Mouse (Mus musculus) hindbrain, embryonic 10.5 days (tissue): ENCODE data around the gene Pcx. TPM values are rescaled to one million over a fixed set of nuclear protein-coding genes. Genes with fewer than 3 reads are reported as not detected.
A peak's percentile ranks its signal among the peaks of the same experiment; 100 is the strongest.

Experiments
- DNase-seq: peaks from one replicate; pipeline ENCODE4 v3.0.0-alpha.2; 2017; ENCODE audit warnings: low spot score
- H3K27ac ChIP-seq: fragments of 300-500 bp; sonication (generic); 2 replicates; pipeline ENCODE4 v1.5.1; 2016; ENCODE audit warnings: mild to moderate bottlenecking, moderate library complexity
- H3K27me3 ChIP-seq: fragments of 300-500 bp; sonication (generic); 2 replicates; pipeline ENCODE4 v1.6.1; 2016; ENCODE audit warnings: mild to moderate bottlenecking; ENCODE audit not compliant: poor library complexity, insufficient read depth, severe bottlenecking
- H3K36me3 ChIP-seq: fragments of 300-500 bp; sonication (generic); 2 replicates; pipeline ENCODE4 v1.6.1; 2016; ENCODE audit warnings: mild to moderate bottlenecking, moderate library complexity
- H3K4me1 ChIP-seq: fragments of 300-500 bp; sonication (generic); replicated peaks from 2 replicates; pipeline ENCODE4 v1.6.1; 2016; ENCODE audit warnings: mild to moderate bottlenecking
- H3K4me3 ChIP-seq: fragments of 300-500 bp; sonication (generic); 2 replicates; pipeline ENCODE4 v1.5.1; 2016; ENCODE audit warnings: mild to moderate bottlenecking, moderate library complexity
- H3K9me3 ChIP-seq: fragments of 300-500 bp; sonication (generic); 2 replicates; pipeline ENCODE4 v1.6.1; 2016; ENCODE audit warnings: mild to moderate bottlenecking, moderate library complexity
- WGBS: fragments of 180-500 bp; shearing (Covaris S2); methylation state at CpG from one replicate; pipeline ENCODE4 v1.1.7; 2016; 5-methylcytosine and 5-hydroxymethylcytosine counted together
- polyA plus RNA-seq: library from polyadenylated mRNA; unstranded; fragments of >200 nt; fragmentation: Nextera tagmentation; extraction: Ambion mirVana; gene quantifications from 2 replicates; pipeline ENCODE4 v1.2.1, GENCODE M21; 2016

Gene Pcx
- polyA plus RNA-seq = 23.1 and 25.5 TPM in 2 replicates

DNA sequence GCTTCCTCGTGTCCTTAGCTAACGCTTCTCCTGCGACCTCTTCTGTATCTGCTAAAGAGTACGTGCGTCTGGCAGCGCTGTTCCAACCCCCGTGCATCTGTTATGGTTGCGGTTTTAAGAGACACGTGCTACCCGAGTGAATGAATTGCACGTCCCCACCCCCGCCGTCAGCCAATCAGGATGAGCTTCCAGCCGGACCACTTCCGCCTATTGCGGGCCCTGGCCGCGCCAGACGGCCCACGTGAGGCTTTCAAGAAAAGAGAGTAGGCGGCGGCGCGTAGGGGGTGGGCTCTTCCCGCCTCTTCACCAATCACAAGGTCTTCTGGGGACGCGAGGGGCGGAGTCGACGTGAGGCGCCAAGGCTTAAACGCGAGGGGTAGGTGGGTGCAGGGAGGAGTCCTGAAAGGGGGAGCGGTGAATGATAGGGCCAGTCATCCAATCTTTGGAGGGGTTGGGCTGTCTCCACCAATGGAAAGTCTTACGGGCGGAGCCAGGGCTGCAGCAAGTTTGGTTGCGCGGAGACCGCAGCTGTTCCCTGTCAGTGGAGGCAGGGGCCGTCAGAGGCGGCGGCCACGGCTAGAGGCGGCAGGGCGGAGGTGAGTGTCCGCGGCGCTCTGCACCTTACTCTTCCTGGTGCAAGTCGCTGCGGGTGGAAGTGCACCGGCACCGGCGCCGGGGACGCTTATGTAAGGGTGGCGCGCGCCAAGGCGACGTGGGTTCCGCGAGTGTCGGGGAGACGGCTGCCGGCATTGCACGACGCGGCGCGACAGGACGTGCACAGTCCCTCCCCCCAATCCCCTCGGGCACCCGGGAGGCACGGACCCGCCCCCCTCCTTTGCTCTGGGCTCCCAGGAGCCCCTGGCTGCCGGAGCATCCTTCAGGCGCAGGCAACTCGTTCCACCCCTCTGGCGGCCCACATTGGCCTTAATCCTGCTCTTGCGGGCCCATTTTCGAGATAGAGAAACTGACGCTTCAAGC lies at the start of gene Pcx:
Pcx (plus strand) TSS at position 487 of the 978 bp plus-strand sequence.
- no peaks in the 10 kb centered on the region for H3K36me3 ChIP-seq
- H3K4me1 ChIP-seq = peaks cover 18% of the 10 kb centered on the region
- peak within 1 kb of the TSS; percentile 57 for H3K27ac ChIP-seq
- no peaks in the 10 kb centered on the region for H3K9me3 ChIP-seq
- under 1% methylated on average over 82 of the region's 82 CpGs for WGBS
- peaks cover 11% of the 10 kb centered on the region; the same call in 1 of the 2 replicates for H3K27me3 ChIP-seq
- H3K4me3 ChIP-seq = peak within 1 kb of the TSS; percentile 63
- peak; percentile 99 for DNase-seq

DNA sequence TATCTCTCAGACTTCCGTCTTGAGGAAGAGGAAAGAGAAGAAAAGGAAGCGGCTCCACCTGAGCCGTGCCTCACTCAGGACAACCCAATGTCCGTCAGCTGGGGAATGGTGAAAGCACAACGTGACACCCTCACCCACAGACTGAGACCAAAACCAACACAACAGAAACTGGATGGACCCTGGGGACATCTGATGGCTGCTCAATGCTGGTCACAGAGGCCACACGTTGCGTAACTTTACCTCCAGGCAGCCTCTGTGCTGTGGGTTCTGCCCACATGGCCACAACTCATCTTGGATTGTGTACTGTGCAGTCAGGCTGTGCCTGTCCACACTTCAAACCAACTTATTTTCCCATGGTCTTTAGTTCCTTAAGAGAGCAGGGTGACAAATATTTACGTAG lies 48.3 kb upstream of the Pcx start:
- no peaks in the 10 kb centered on the region for H3K36me3 ChIP-seq
- DNase-seq = no peak
- H3K27ac ChIP-seq = no peak overlapping the region
- peaks cover 5% of the 10 kb centered on the region; the same call in 1 of the 2 replicates for H3K4me1 ChIP-seq
- H3K9me3 ChIP-seq = no peaks in the 10 kb centered on the region
- no peaks in the 10 kb centered on the region for H3K27me3 ChIP-seq
- no peak overlapping the region for H3K4me3 ChIP-seq
- 82% methylated on average over 8 of the region's 8 CpGs for WGBS

- no peak overlapping the region for H3K4me3 ChIP-seq
- no peaks in the 10 kb centered on the region for H3K27me3 ChIP-seq
- H3K36me3 ChIP-seq = no peaks in the 10 kb centered on the region
- H3K9me3 ChIP-seq = no peaks in the 10 kb centered on the region
- H3K27ac ChIP-seq = no peak overlapping the region
- H3K4me1 ChIP-seq = peaks cover 5% of the 10 kb centered on the region; the same call in 1 of the 2 replicates
- DNase-seq = no peak
- 83% methylated on average over 4 of the region's 4 CpGs for WGBS
These were observed 45.6 kb upstream of the Pcx start for GRCm38 (mm10) chr19:4464666-4465065.

- H3K4me3 ChIP-seq = no peak overlapping the region
- H3K27ac ChIP-seq = no peak overlapping the region
- 31% methylated on average over 5 of the region's 5 CpGs for WGBS
- no peaks in the 10 kb centered on the region for H3K9me3 ChIP-seq
- DNase-seq = no peak
- H3K36me3 ChIP-seq = no peaks in the 10 kb centered on the region
- no peaks in the 10 kb centered on the region for H3K27me3 ChIP-seq
- peaks cover 5% of the 10 kb centered on the region; the same call in 1 of the 2 replicates for H3K4me1 ChIP-seq
These were observed 41.9 kb upstream of the Pcx start for GRCm38 (mm10) chr19:4468363-4468762.

- peaks cover 13% of the 10 kb centered on the region for H3K4me1 ChIP-seq
- peaks cover 39% of the 10 kb centered on the region for H3K27me3 ChIP-seq
- no peaks in the 10 kb centered on the region for H3K36me3 ChIP-seq
- H3K27ac ChIP-seq = no peak overlapping the region
- DNase-seq = no peak
- H3K9me3 ChIP-seq = no peaks in the 10 kb centered on the region
- H3K4me3 ChIP-seq = no peak overlapping the region
- WGBS = 96% methylated on average over 5 of the region's 5 CpGs
These were observed 36.7 kb upstream of the Pcx start for GRCm38 (mm10) chr19:4473549-4473948.

- H3K4me1 ChIP-seq = peaks cover 13% of the 10 kb centered on the region
- H3K27ac ChIP-seq = no peak overlapping the region
- no peaks in the 10 kb centered on the region for H3K9me3 ChIP-seq
- H3K36me3 ChIP-seq = no peaks in the 10 kb centered on the region
- WGBS = 55% methylated on average over 3 of the region's 3 CpGs
- DNase-seq = no peak
- H3K4me3 ChIP-seq = no peak overlapping the region
- H3K27me3 ChIP-seq = peaks cover 48% of the 10 kb centered on the region
These were observed 35.5 kb upstream of the Pcx start for GRCm38 (mm10) chr19:4474739-4475138.

GRCm38 (mm10) chr19:4475224-4475925 lies 34.9 kb upstream of the Pcx start:
- Histone ChIP-seq H3K27ac (no peak overlapping the region), H3K4me1 (peaks cover 13% of the 10 kb centered on the region), H3K36me3 (no peaks in the 10 kb centered on the region), H3K27me3 (peaks cover 48% of the 10 kb centered on the region), H3K4me3 (no peak overlapping the region), H3K9me3 (no peaks in the 10 kb centered on the region)
- DNase-seq = no peak
- WGBS = 78% methylated on average over 11 of the region's 11 CpGs

DNA sequence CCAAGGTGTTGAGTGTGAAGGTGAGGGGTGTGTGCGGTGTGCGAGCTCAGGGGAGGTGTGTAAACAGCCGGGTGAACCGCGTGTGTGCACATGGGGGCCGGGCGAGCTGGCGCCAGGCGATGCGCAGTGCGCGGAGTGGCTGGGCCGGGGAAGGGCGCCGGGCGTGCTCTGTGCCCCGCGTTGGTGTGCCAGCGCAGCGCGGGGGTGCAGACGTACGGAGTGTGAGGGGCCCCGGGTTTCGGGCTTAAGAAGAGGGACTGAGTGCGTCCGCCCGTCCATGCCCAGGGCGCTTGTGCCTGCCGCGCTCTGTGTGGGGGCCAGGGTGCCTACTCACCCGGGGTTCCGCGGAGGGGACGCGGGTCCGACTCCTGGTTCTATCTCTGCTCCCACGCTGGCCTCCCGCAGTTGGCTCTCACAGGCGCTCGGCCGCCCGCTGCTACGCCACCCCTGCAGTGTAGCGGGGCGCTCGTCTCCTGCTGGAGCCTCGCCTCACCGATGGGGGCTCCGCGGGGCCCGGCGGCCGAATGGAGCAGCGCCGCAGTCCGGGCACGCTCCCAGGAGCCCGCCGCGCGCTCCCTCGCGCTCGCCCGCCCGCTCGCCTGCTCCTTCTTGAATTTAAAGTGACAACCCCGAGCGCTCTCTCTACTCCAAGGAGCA lies 33.5 kb upstream of the Pcx start:
- under 1% methylated on average over 70 of the region's 70 CpGs for WGBS
- Histone ChIP-seq H3K27ac (peak overlapping the region; percentile 37), H3K9me3 (no peaks in the 10 kb centered on the region), H3K36me3 (no peaks in the 10 kb centered on the region), H3K4me1 (peaks cover 13% of the 10 kb centered on the region), H3K4me3 (peak overlapping the region; percentile 65), H3K27me3 (peaks cover 48% of the 10 kb centered on the region)
- peak; percentile 46 for DNase-seq

DNA sequence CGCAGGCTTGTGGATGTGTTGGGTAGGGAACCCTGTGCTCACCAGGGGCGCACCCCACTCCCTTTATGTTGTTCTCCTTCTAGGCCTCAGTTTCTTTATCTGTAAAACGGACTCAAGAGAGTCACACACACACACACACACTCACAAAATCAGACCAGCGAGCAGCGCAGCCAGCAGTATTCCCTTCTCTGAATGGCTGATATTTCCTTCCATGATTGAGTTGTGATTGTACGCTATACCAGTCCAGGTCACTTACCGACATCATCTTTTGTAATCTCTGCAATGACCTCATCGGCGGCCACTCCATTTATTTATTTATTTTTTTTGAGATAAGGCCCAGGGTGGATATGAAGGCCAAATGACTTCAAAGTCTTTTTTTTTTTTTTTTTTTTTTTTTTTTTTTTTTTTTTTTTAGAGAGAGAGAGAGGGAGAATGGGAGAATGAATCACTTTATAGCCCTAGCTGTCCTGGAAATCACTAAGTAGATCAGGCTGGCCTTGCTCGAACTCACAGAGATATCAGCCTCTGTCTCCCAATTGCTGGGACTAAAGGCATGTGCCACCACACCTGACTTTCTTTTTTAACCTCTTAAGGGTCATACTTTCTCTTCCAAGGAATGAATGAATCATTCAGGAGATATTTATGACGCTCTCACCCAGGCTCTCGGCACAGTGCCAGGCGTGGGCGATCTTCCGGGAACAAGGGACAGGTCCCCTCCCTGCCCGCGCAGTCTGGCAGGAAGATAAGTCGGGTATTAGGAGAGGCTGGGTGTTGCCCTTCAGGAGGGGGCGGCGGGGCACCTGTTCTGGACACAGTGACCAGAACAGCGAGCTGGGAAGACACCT lies 32.7 kb upstream of the Pcx start, which contains the start of gene Syt12:
Syt12 (minus strand) TSS at position 103 of the 845 bp plus-strand sequence.
- Histone ChIP-seq H3K4me3 (peak within 1 kb of the TSS; percentile 65), H3K4me1 (peaks cover 13% of the 10 kb centered on the region), H3K27ac (peak within 1 kb of the TSS; percentile 37), H3K27me3 (peaks cover 48% of the 10 kb centered on the region), H3K36me3 (no peaks in the 10 kb centered on the region), H3K9me3 (no peaks in the 10 kb centered on the region)
- WGBS = 37% methylated on average over 21 of the region's 21 CpGs
- no peak for DNase-seq

DNA sequence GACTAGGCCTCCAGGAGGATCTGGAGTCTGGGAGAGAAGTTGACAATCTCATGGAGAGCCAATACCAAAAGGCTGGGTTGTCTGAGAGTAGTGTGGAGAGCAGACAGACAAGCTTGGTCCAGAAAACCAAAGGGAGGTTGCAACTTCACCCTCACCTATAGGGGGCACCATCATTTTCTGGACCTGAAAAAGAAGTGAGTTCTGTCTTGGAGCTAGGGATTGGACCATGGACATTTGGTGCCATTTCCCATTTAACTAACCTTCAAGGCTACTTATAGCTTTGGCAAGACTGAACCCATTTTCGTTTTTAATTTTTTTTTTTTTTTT lies 32.1 kb upstream of the Pcx start:
- no peak for DNase-seq
- peaks cover 13% of the 10 kb centered on the region for H3K4me1 ChIP-seq
- 40% methylated on average over 1 of the region's 1 CpGs for WGBS
- H3K27ac ChIP-seq = no peak overlapping the region
- H3K36me3 ChIP-seq = no peaks in the 10 kb centered on the region
- peaks cover 48% of the 10 kb centered on the region for H3K27me3 ChIP-seq
- no peaks in the 10 kb centered on the region for H3K9me3 ChIP-seq
- no peak overlapping the region for H3K4me3 ChIP-seq

DNA sequence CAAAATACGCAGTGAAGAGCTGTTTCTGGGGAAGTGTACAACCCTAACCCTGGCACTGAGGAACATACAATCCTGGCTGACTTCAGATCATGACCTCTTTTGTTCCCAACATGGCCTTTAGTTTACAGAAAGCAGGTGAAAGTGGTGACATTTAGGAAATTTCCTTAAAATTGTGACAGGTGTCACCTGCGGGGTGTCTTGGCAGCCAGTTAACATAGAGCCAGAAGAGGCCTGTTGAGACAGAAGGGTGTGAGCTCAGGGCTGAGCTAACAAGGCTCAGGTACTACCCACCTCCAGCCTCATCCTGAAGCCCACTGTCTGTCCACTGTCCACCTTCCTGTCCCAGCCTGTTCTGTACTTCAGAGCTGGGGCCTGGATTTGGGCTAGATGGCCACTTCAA lies 30.2 kb upstream of the Pcx start:
- Histone ChIP-seq H3K9me3 (no peaks in the 10 kb centered on the region), H3K4me3 (no peak overlapping the region), H3K27me3 (peaks cover 40% of the 10 kb centered on the region), H3K36me3 (no peaks in the 10 kb centered on the region), H3K27ac (no peak overlapping the region), H3K4me1 (peaks cover 20% of the 10 kb centered on the region)
- WGBS = 90% methylated on average over 2 of the region's 2 CpGs
- no peak for DNase-seq

DNA sequence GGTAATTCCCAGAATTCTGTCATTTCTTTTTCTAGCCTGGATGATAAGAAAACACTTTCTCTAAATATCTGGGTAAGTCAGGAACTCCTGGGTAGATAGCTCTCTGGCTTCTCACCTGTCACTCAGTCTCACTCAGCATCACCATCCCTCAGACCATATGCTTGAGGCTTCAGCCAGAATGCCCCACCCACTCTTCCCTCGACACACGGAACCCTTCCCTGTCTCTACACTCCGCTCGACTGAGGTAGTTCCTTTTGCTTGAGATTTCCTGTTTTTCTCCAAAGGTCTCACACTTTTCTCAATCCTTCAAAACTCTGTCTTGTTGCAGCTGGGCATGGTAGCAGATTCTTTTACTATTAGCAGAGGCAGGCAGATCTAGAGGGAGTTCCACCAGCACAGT lies 28.9 kb upstream of the Pcx start:
- 54% methylated on average over 4 of the region's 4 CpGs for WGBS

More for the DNA sequence above, 28.9 kb upstream of the Pcx start:
- no peak overlapping the region for H3K27ac ChIP-seq
- H3K9me3 ChIP-seq = no peaks in the 10 kb centered on the region
- H3K4me1 ChIP-seq = peaks cover 17% of the 10 kb centered on the region
- H3K27me3 ChIP-seq = peaks cover 27% of the 10 kb centered on the region
- H3K4me3 ChIP-seq = no peak overlapping the region
- no peak for DNase-seq
- no peaks in the 10 kb centered on the region for H3K36me3 ChIP-seq
